Mouse (Mus musculus): ENCODE measurements around the gene Slc35f3. TPM values are rescaled to one million over a fixed set of nuclear protein-coding genes. Genes with fewer than 3 reads are reported as not detected.
"Not testable (repeated sequence)": the region's sequence is repeated elsewhere in the genome, so short reads cannot be mapped to it uniquely, and the experiment has no call there.

Gene Slc35f3
- total RNA-seq, 2 experiments from 2014 or later, result 0.33 TPM; not detected in 1

DNA sequence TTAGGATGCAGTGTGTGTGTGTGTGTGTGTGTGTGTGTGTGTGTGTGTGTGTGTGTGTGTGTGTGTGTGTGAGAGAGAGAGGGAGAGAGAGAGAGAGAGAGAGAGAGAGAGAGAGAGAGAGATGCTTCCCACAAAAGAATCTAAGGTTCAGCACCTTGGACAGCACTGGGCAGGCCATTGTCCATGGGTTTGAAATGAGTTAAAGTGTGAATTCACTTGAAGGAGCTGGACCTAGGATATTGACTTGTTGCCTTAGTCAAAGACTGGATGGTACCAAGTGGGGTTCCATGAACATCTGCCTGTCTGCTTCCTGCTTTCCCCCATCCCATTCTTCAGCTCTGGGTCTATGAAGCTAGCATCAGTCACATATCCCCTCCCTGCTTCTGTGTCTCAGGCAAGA lies 106.2 kb downstream of the Slc35f3 start:
- DNase-seq (ENCODE audit: low spot score), result not testable (repeated sequence)

DNA sequence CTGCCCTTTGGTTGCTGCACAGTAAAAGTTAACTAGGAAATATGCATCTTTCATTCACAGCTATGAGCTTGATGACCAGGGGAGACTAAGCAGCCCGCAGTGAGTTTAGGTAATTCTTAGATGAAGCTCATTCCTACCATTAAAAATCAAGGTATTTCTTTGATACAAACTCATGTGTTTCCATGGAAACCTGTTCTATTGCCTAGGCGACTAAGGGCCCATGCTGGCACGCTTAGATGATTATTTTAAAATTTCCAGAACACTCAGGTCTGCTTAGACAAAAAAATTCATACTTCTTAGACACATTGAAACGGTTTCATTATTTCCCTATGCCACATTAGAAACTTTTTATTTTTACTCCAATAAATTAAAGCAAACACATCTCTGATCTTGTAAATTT lies 106.7 kb downstream of the Slc35f3 start:
- DNase-seq (ENCODE audit: low spot score), result no peak

DNA sequence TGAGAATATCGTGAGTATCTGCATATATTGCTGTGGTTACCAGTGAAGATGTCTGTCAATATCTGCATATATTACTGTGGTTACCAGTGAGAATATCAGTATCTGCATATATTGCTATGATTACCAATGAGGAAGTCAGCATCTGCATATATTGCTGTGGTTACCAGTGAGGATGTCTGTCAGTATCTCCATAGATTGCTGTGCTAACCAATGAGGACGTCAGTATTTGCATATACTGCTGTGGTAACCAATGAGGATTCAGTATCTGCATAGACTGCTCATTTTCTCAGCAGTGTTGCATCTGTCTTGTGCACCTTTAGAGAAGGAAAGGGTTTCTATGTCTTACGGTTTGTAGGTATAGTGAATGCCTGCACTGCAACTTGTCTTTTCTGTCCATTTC lies 122.5 kb downstream of the Slc35f3 start:
- DNase-seq (ENCODE audit: low spot score), result no peak

DNA sequence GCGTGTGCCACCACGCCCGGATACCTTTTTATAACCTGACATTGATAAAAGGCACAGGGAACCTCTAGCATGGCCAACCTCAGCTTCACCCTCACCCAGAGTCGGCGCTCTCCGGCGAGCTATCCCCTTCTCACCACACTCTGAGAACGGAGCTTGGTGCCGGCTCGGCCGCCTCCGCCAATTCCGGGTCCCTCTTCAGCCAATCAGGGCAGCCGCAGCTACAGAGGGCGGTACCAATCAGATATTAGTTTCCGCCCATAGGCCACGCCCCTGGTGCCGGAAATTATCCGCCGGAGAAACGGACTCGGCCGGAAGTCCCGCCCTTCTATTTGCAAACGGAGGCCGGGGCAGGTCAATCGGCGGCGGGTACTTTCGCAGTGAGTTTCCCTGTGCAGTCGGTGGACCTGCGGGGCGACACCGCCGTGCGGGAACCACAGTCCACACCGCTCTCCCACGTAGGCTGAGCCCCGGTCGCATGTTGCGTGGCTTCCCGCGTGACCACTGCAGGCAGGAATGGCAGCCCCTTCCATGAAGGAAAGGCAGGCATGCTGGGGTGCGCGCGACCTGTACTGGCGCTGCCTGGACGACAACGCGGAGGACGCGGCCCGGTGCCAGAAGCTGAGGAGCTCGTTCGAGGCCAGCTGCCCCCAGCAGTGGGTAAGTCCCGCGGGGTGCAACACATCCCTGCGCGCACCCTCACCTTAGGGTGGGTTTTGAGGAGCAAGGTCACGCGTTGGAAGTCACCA lies 124.0 kb downstream of the Slc35f3 start, which contains the start of gene Coa6:
Gene Coa6, plus strand, starts transcription at position 342 of the 746 bp plus-strand sequence.
- peak; percentile 99 for DNase-seq (ENCODE audit: low spot score)

DNA sequence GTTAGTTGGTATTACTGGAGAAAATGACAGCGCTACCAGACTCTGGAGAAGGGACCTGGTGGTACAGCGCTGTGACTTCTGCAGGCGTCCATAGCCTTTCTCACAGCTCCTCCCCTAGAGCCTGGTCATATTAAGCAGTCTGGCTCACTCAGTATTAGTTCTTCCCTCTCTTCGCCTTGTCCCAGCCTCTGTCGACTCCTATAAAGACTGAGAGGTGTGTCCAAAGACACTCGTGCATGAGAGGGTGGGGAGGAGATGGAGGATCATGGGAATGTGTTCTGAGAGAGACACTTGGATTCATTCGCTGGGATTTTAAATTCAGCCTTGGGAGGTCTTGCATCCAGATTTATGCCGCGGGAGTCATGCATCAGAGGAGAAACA lies 124.6 kb downstream of the Slc35f3 start:
- DNase-seq (ENCODE audit: low spot score), result no peak

DNA sequence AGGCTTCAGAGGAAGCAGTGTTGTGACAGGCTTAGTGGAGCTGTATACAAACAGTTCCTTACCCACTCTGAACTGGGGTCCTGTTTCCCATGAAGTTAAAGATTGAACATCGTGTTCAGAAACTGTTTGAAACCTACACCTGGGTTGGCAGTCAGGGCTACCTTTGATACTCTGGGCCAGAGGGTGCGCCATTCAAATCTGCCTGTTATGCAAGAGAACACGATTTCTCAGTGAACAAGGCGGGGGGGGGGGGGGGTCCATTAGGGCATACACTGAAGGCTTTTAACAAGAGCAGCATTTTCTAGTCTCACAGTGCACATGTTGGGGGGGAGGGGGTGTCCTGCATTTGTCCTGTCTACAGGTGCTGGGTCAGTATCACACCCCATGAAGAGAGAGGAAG lies 125.8 kb downstream of the Slc35f3 start:
- no peak for DNase-seq (ENCODE audit: low spot score)

DNA sequence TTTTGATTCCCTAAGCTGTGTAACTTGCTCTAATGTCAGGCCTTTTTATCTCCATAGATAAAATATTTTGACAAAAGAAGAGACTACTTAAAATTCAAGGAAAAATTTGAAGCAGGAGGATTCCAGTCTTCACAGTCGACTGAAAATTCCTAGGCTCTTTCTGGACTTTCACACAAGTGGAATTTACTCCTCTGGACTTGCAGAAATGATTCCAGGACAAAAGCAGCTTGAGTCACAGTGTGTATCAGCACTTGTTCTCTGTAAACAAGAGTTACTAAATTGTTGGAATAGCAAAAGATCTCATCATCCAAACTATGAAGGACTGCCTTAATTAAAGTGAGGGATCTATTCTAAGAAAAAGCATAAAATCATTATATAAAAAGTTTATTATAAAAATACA lies 126.6 kb downstream of the Slc35f3 start:
- no peak for DNase-seq (ENCODE audit: low spot score)

DNA sequence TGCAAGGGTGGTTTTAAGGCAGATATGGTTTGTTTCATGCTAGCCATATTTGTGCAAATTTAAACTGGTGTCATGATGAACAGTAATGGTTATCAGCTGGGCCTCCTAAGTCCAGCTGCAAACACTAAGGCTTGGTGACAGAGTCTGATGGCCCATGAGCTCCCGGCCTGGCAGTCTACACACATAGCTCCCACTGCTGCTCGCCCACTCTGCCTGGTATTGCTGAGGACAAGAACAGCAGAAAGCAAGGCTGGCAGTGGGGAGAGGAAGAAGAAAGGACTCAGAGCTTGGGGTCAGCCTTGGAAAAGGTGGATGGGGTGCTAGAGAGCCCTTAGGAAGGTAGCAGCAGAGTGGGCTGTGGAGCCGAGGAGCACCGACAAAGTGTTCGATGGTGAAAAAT lies 131.3 kb downstream of the Slc35f3 start:
- DNase-seq (ENCODE audit: low spot score), result no peak

DNA sequence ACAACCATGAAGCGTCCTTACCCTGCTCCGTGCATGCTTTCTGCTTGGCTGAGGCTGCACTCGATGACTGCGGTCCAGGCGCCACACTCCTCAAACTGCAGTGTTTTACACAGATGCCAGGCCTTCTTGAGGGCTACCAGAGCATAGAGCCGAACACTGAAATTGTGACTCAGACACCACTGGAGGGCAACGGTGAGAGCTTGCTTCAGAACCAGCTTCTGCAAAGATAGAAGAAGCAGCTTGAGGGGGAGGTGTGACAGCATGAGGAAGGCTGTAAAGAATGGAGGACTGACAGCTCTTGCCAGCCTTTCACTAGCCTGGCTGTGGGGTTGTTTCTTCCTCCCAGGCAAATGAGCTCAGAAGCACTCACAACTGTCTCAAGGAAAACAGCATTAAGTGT lies 135.5 kb downstream of the Slc35f3 start:
- no peak for DNase-seq (ENCODE audit: low spot score)

DNA sequence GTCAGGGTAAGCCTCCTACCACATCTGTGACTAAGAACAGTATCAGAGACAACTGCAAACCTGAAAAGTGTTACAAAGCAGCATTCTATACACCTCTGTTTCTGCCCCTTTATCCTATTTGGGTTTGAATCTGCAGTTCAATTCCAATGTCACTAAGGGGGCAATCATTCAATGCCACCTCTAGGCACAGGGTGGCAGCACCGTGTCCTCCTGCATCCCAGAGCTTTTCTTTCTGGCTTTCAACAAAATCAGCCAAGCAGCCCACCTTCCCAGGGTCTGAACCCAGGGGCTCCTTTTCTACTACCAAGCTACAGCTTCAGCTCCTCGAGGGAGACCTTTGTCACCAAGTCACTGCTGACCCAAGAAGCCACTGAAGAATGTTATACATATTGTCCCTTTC lies 140.6 kb downstream of the Slc35f3 start:
- no peak for DNase-seq (ENCODE audit: low spot score)

Other genes starting within 250 kb of the Slc35f3 start
- 10 to 100 TPM; 20.8 to 23.0 TPM for gene Coa6, start 124.0 kb downstream of the Slc35f3 start, total RNA-seq (2021)
- gene Tarbp1, start 176.5 kb downstream of the Slc35f3 start, total RNA-seq (2021), result 1 to 10 TPM; 4.3 to 5.5 TPM

Measured in gastrocnemius, adult 18-20 months (tissue).